Mouse (Mus musculus): ENCODE results near the gene Adarb1. TPM values are rescaled to one million over a fixed set of nuclear protein-coding genes. Genes with fewer than 3 reads are reported as not detected.

Adarb1 gene
- polyA plus RNA-seq, 1 experiment from 2014 or later, result 3.0 TPM

DNA sequence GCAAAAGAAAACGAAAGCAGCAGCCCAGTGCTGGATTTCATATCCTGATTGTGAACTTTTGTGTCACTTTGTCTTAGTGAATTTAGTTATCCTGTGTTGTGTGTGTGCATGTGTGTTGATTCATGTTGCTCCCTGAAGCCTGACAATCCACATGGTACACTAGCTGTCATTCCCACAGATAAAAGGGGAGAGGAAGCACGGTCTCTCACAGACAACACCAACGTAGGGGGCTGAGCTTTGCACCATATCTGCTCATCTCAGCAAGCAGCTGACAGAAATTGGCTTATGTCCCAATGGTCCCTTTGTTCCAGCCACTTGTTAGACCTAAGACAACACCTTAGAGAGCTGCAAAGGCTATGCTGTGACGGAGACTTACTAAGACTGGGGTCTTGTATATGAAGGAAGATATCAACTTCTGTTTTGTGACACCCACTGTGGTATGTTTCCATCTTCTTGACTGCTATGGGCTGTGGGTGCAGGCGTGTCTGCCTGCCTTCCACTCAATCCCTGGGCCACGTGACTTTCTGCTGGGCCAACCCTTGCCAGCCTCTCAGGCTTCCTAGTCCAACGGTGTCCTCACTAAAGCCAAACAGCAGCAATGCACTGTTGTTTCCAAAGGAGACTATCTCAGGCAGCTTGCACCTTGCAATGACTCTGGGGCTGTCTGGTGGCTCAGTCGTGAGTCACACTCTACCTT is 117.7 kb downstream of the Adarb1 start:
- Histone ChIP-seq H3K4me1 (ENCODE audit: control insufficient read depth, insufficient read depth, low read length) (no peaks in the 10 kb centered on the region), H3K4me3 (ENCODE audit: low read length) (no peak overlapping the region), H3K27ac (ENCODE audit: low read length) (no peak overlapping the region), H3K9ac (ENCODE audit: low read depth, low read length) (no peak overlapping the region), H3K9me3 (ENCODE audit: control insufficient read depth, low read length) (no peaks in the 10 kb centered on the region), H3K27me3 (replicated peaks; ENCODE audit: control insufficient read depth, insufficient read depth, low read length) (no peaks in the 10 kb centered on the region), H3K36me3 (ENCODE audit: control insufficient read depth, insufficient read depth, low read length) (no peaks in the 10 kb centered on the region), H3K4me2 (ENCODE audit: low read depth, low read length) (no peak overlapping the region)
- no peak for ATAC-seq
- WGBS, result 85% methylated on average over 8 of the region's 8 CpGs

GRCm38 (mm10) chr10:77299194-77299593 is 118.9 kb downstream of the Adarb1 start:
- 88% methylated on average over 2 of the region's 2 CpGs for WGBS
- Histone ChIP-seq H3K9me3 (ENCODE audit: control insufficient read depth, low read length) (no peaks in the 10 kb centered on the region), H3K27ac (ENCODE audit: low read length) (no peak overlapping the region), H3K4me3 (ENCODE audit: low read length) (no peak overlapping the region), H3K27me3 (replicated peaks; ENCODE audit: control insufficient read depth, insufficient read depth, low read length) (no peaks in the 10 kb centered on the region), H3K4me1 (ENCODE audit: control insufficient read depth, insufficient read depth, low read length) (no peaks in the 10 kb centered on the region), H3K36me3 (ENCODE audit: control insufficient read depth, insufficient read depth, low read length) (no peaks in the 10 kb centered on the region), H3K9ac (ENCODE audit: low read depth, low read length) (no peak overlapping the region), H3K4me2 (ENCODE audit: low read depth, low read length) (no peak overlapping the region)
- ATAC-seq, result no peak

- no peaks in the 10 kb centered on the region for H3K36me3 ChIP-seq (ENCODE audit: control insufficient read depth, insufficient read depth, low read length)
- no peaks in the 10 kb centered on the region for H3K9me3 ChIP-seq (ENCODE audit: control insufficient read depth, low read length)
- no peaks in the 10 kb centered on the region for H3K4me1 ChIP-seq (ENCODE audit: control insufficient read depth, insufficient read depth, low read length)
- no peak for ATAC-seq
- WGBS, result 81% methylated on average over 8 of the region's 8 CpGs
- no peak overlapping the region for H3K27ac ChIP-seq (ENCODE audit: low read length)
- H3K4me3 ChIP-seq (ENCODE audit: low read length), result no peak overlapping the region
- H3K9ac ChIP-seq (ENCODE audit: low read depth, low read length), result no peak overlapping the region
- H3K27me3 ChIP-seq (replicated peaks; ENCODE audit: control insufficient read depth, insufficient read depth, low read length), result no peaks in the 10 kb centered on the region
- H3K4me2 ChIP-seq (ENCODE audit: low read depth, low read length), result no peak overlapping the region
Measured at GRCm38 (mm10) chr10:77298621-77299020, 119.4 kb downstream of the Adarb1 start.

- no peaks in the 10 kb centered on the region for H3K9me3 ChIP-seq (ENCODE audit: control insufficient read depth, low read length)
- no peak for ATAC-seq
Measured at GRCm38 (mm10) chr10:77294691-77295090, 123.4 kb downstream of the Adarb1 start.

GRCm38 (mm10) chr10:77290624-77291366 is 127.3 kb downstream of the Adarb1 start:
- Histone ChIP-seq H3K9me3 (ENCODE audit: control insufficient read depth, low read length) (no peaks in the 10 kb centered on the region), H3K27me3 (replicated peaks; ENCODE audit: control insufficient read depth, insufficient read depth, low read length) (no peaks in the 10 kb centered on the region), H3K36me3 (ENCODE audit: control insufficient read depth, insufficient read depth, low read length) (no peaks in the 10 kb centered on the region), H3K27ac (ENCODE audit: low read length) (no peak overlapping the region), H3K9ac (ENCODE audit: low read depth, low read length) (no peak overlapping the region), H3K4me2 (ENCODE audit: low read depth, low read length) (no peak overlapping the region), H3K4me3 (ENCODE audit: low read length) (no peak overlapping the region), H3K4me1 (ENCODE audit: control insufficient read depth, insufficient read depth, low read length) (no peaks in the 10 kb centered on the region)
- no peak for ATAC-seq
- 77% methylated on average over 17 of the region's 17 CpGs for WGBS

More at GRCm38 (mm10) chr10:77294691-77295090, 123.4 kb downstream of the Adarb1 start:
- no peak overlapping the region for H3K4me3 ChIP-seq (ENCODE audit: low read length)
- 88% methylated on average over 12 of the region's 12 CpGs for WGBS
- H3K4me2 ChIP-seq (ENCODE audit: low read depth, low read length), result no peak overlapping the region
- no peaks in the 10 kb centered on the region for H3K27me3 ChIP-seq (replicated peaks; ENCODE audit: control insufficient read depth, insufficient read depth, low read length)
- H3K36me3 ChIP-seq (ENCODE audit: control insufficient read depth, insufficient read depth, low read length), result no peaks in the 10 kb centered on the region
- H3K9ac ChIP-seq (ENCODE audit: low read depth, low read length), result no peak overlapping the region
- H3K27ac ChIP-seq (ENCODE audit: low read length), result no peak overlapping the region
- H3K4me1 ChIP-seq (ENCODE audit: control insufficient read depth, insufficient read depth, low read length), result no peaks in the 10 kb centered on the region

GRCm38 (mm10) chr10:77289559-77289958 is 128.5 kb downstream of the Adarb1 start:
- WGBS, result 87% methylated on average over 8 of the region's 8 CpGs
- Histone ChIP-seq H3K4me3 (ENCODE audit: low read length) (no peak overlapping the region), H3K4me1 (ENCODE audit: control insufficient read depth, insufficient read depth, low read length) (peaks cover 4% of the 10 kb centered on the region; the same call in 1 of the 2 replicates), H3K27ac (ENCODE audit: low read length) (no peak overlapping the region), H3K9ac (ENCODE audit: low read depth, low read length) (no peak overlapping the region), H3K36me3 (ENCODE audit: control insufficient read depth, insufficient read depth, low read length) (no peaks in the 10 kb centered on the region), H3K9me3 (ENCODE audit: control insufficient read depth, low read length) (no peaks in the 10 kb centered on the region), H3K4me2 (ENCODE audit: low read depth, low read length) (no peak overlapping the region), H3K27me3 (replicated peaks; ENCODE audit: control insufficient read depth, insufficient read depth, low read length) (no peaks in the 10 kb centered on the region)
- ATAC-seq, result no peak

- no peaks in the 10 kb centered on the region for H3K27me3 ChIP-seq (replicated peaks; ENCODE audit: control insufficient read depth, insufficient read depth, low read length)
- no peak overlapping the region for H3K4me3 ChIP-seq (ENCODE audit: low read length)
- H3K9ac ChIP-seq (ENCODE audit: low read depth, low read length), result no peak overlapping the region
- H3K4me1 ChIP-seq (ENCODE audit: control insufficient read depth, insufficient read depth, low read length), result peaks cover 7% of the 10 kb centered on the region; the same call in 1 of the 2 replicates
- H3K27ac ChIP-seq (ENCODE audit: low read length), result no peak overlapping the region
- no peak overlapping the region for H3K4me2 ChIP-seq (ENCODE audit: low read depth, low read length)
- WGBS, result 35% methylated on average over 5 of the region's 5 CpGs
- H3K36me3 ChIP-seq (ENCODE audit: control insufficient read depth, insufficient read depth, low read length), result no peaks in the 10 kb centered on the region
- no peaks in the 10 kb centered on the region for H3K9me3 ChIP-seq (ENCODE audit: control insufficient read depth, low read length)
- no peak for ATAC-seq
Measured at GRCm38 (mm10) chr10:77288639-77289195, 129.4 kb downstream of the Adarb1 start.

DNA sequence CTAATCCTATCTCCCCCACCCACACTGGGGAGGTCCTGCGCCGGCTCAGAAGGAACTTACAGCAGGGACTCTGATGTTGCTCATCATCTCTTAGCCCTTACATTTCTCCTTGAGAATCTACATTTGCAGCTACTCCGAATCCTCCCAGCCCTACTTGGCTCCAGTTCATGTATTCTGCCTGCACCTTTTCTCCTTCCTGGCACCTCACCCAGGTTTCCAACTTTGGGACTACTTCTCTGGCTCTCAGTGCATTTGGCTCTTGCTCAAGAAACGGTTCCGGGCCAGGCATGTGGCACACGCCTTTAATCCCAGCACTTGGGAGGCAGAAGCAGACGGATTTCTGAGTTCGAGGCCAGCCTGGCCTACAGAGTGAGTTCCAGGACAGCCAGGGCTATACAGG is 130.4 kb downstream of the Adarb1 start:
- Histone ChIP-seq H3K4me2 (ENCODE audit: low read depth, low read length) (no peak overlapping the region), H3K27me3 (replicated peaks; ENCODE audit: control insufficient read depth, insufficient read depth, low read length) (no peaks in the 10 kb centered on the region), H3K36me3 (ENCODE audit: control insufficient read depth, insufficient read depth, low read length) (no peaks in the 10 kb centered on the region), H3K9me3 (ENCODE audit: control insufficient read depth, low read length) (no peaks in the 10 kb centered on the region), H3K4me1 (ENCODE audit: control insufficient read depth, insufficient read depth, low read length) (peaks cover 7% of the 10 kb centered on the region; the same call in 1 of the 2 replicates), H3K9ac (ENCODE audit: low read depth, low read length) (no peak overlapping the region), H3K4me3 (ENCODE audit: low read length) (no peak overlapping the region), H3K27ac (ENCODE audit: low read length) (no peak overlapping the region)
- 89% methylated on average over 8 of the region's 8 CpGs for WGBS
- no peak for ATAC-seq

- H3K36me3 ChIP-seq (ENCODE audit: control insufficient read depth, insufficient read depth, low read length), result no peaks in the 10 kb centered on the region
- H3K4me1 ChIP-seq (ENCODE audit: control insufficient read depth, insufficient read depth, low read length), result peaks cover 7% of the 10 kb centered on the region; the same call in 1 of the 2 replicates
- H3K27me3 ChIP-seq (replicated peaks; ENCODE audit: control insufficient read depth, insufficient read depth, low read length), result 0 out of 2 replicates have a peak, but pooled peaks cover 3% of the 10 kb centered on the region
- H3K27ac ChIP-seq (ENCODE audit: low read length), result no peak overlapping the region
- ATAC-seq, result no peak
- 49% methylated on average over 6 of the region's 6 CpGs for WGBS
- H3K4me2 ChIP-seq (ENCODE audit: low read depth, low read length), result no peak overlapping the region
- H3K4me3 ChIP-seq (ENCODE audit: low read length), result no peak overlapping the region
- H3K9me3 ChIP-seq (ENCODE audit: control insufficient read depth, low read length), result no peaks in the 10 kb centered on the region
- H3K9ac ChIP-seq (ENCODE audit: low read depth, low read length), result no peak overlapping the region
Measured at GRCm38 (mm10) chr10:77284832-77285231, 133.2 kb downstream of the Adarb1 start.
